Mouse (Mus musculus) cerebellum, adult 11-12 months (tissue): ENCODE data around the gene Cabp4.

ENCODE experiments used
- DNase-seq: peaks from one replicate; pipeline ENCODE4 v3.0.0; 2022

Gene Cabp4

GRCm38 (mm10) chr19:4122411-4123370 lies 21.1 kb downstream of the Cabp4 start:
- no peak for DNase-seq

- peak; percentile 47 for DNase-seq
These were observed 21.9 kb downstream of the Cabp4 start for GRCm38 (mm10) chr19:4121896-4122295.

GRCm38 (mm10) chr19:4121097-4121805 lies 22.6 kb downstream of the Cabp4 start:
- peak; percentile 98 for DNase-seq

DNA sequence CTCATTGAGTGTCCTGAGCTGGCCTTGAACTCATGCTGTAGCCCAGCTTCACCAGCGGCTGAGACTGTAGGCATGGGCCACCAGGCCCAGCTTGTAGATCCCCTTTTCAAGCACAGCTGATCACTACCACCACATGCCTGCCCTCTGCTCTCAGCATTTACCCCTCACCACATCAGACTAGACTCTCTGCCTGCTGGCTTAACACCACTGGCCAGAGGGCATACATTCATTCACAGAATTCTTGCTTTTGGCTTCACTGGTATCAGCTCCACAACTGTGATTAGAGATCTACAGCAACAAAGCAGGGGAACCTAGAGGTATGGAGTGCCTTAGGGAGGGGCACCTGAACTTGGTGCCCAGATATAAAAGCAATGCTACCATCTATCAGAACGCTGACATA lies 23.3 kb downstream of the Cabp4 start:
- DNase-seq, result peak; percentile 53

DNA sequence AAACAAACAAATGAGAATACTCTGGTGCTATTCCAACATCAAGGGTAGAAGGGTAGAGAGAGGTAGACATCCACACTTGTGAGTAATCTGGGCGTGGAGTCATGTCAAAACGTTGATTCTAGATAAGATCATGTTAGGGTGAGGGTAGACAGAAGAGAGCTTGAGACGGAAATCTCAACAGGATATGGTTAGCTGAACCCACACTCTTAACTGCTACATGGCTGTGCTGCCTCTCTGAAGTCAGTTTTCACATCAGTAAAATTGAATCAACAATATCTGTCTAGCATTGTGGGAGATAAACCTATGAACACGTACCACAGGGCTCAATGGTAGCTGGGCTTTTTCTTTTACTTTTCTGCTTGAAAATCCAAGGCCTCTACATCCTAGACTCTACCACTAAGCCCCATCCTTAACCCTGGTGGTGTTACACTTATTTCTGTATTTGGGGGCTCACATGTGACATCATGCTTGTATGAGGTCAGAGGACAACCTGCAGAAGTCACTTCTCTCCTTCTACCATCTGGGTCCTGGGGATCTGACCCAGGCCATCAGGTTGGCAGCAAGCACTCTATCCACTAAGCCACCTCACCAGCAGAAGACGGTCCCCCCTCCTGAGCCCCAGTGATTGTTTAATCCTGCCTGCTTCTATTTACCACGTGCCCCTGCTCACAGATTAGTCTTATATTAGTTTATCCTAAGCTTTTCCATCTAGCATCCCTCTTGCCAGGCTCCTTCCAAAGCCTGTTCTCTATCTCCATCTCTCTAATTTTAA lies 23.9 kb downstream of the Cabp4 start:
- peak; percentile 55 for DNase-seq

- DNase-seq, result no peak
These were observed 25.5 kb downstream of the Cabp4 start for GRCm38 (mm10) chr19:4118350-4118749.

DNA sequence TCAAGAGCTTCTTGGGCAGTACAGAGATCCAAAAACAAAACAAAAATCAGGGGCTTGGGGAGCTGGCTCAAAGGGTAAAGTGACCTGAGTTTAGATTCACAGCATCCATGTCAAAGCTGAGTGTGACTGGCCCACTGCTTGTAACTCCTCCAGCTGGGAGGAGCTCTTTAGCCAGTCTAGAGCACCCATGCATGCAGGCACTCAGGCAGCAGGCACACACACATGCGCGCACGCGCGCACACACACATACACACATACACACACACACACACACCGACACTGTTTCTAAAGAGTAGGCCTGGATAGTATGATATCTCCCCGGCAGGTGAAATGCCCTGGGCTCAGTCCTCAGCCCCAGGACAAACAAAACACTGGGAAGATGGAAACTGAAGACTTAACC lies 26.8 kb downstream of the Cabp4 start:
- no peak for DNase-seq

DNA sequence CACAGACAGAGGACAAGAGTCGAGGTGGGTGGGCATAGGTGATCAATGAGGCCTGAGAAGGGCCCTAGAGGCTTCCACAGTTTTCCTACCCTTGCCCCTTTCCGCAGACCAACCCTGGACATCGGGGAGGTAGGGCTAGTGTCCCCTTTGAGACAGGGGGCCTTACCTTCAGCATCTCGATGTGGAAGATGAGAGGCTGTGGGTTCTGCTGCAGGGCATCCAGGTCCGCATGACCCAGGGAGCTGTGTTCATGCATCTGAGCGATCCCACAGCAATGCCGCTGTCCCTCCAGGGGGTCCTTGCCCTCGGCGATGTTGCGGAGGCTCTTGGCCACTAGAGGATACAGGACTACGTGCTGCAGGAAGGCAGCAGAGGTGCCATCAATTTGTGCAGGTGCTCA lies 28.0 kb downstream of the Cabp4 start:
- DNase-seq, result no peak

DNA sequence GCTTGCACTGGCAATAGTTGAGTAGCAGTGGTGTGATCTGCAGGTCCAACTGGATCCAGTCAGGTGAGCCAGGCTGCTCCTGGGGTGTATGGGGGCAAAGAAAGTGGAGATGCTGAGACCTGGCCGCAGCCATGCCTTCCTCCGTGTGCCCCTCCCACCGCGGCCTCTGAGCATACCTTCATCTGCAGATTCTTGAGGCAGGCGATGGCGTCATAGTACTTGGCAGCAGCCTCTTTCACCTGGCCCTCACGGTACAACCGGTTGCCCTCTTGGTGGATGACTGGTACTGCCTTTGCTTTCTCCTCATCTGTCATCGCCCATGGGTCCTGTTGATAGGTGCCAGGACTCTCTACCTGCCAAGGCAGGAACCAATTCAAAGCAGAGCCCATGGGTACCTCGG lies 28.7 kb downstream of the Cabp4 start:
- DNase-seq, result no peak

GRCm38 (mm10) chr19:4114551-4114950 lies 29.3 kb downstream of the Cabp4 start:
- DNase-seq, result no peak

- DNase-seq, result no peak
These were observed 30.0 kb downstream of the Cabp4 start for GRCm38 (mm10) chr19:4113806-4114230.

GRCm38 (mm10) chr19:4113186-4113805 lies 30.5 kb downstream of the Cabp4 start:
- DNase-seq, result peak; percentile 94

GRCm38 (mm10) chr19:4112063-4112960 lies 31.5 kb downstream of the Cabp4 start:
- no peak for DNase-seq

GRCm38 (mm10) chr19:4108535-4108934 lies 35.3 kb downstream of the Cabp4 start:
- no peak for DNase-seq

- DNase-seq, result no peak
These were observed 37.2 kb downstream of the Cabp4 start for GRCm38 (mm10) chr19:4106654-4107053.

- DNase-seq, result peak; percentile 54
These were observed 39.1 kb downstream of the Cabp4 start for GRCm38 (mm10) chr19:4104675-4105194.

- DNase-seq, result peak; percentile 49
These were observed 40.0 kb downstream of the Cabp4 start for GRCm38 (mm10) chr19:4103792-4104191.

GRCm38 (mm10) chr19:4103294-4103693 lies 40.5 kb downstream of the Cabp4 start:
- peak; percentile 61 for DNase-seq

- DNase-seq, result peak; percentile 85
These were observed 41.2 kb downstream of the Cabp4 start for GRCm38 (mm10) chr19:4102626-4103025.

DNA sequence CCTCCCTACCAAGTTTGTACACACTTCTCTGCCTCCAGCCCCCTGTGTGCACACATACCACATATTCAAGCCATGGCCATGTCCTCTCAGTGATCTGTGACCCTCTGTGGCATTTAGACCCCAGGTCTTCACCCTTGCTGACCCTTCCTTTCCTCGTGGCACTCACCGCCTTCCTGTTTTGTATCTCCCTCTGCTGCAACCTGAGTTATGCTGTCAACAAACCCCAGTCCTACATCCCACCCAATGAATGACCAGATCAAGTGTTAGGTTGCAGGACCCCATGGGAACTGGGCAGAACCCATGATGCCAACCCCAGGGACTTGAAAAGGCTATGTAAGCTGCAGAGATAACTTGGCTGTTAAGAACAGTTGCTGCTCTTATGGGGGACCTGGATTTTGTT lies 41.8 kb downstream of the Cabp4 start:
- DNase-seq, result peak; percentile 46

DNA sequence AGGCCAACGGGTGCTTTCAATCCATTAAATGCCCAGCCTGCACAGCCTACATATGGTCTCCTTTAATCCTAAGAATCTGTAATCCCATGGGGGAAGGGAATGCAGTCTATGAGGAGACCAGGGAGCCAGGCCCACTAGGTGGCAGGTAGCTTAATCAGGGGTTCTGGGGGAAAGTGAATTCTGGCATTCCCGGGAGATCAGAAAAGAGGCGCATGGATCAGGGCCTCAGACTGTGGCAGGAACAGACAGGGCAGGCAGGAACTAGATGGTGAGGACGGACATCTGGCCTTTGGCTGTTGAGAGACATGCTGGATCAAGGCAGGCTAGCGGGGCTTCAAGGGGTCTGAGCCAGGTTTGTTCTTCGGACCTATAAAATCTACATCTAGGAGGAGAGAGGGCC lies 42.4 kb downstream of the Cabp4 start:
- DNase-seq, result peak; percentile 62
